Mouse (Mus musculus): ENCODE data around the gene Lrrc4. TPM values are rescaled to one million over a fixed set of nuclear protein-coding genes. Genes with fewer than 3 reads are reported as not detected.

The Lrrc4 gene
- polyA plus RNA-seq, 2 experiments: 0.61 to 0.99 TPM

DNA sequence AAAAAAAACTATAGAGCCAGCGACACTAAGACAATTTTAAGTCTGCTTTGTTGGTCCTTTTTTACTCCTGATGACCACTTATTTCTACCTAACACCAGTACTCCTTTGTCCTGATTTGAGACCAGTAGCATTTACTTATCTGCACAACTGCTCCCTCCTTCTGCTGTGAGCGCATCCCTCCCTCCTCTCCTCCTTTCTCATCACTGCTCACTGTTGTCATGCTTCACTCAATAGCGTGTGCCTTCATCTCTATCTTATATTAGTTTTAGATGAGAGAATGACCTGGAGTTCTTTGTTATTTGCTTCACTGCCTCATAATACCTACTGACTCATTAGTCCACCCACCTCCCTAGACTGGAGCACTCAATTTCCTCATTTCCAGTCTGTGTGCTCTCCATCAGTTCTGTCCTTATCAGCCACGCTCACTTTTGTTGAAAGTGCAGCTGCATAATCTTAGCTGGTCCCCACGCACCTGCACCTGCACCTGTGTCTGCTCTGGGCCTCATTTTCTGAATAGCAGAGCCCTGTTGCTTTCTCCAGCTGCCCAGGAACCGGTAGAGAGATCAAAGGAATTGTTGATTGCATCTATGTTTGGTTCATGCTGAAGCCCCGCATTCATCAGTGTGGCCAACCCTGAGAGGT lies 114.2 kb downstream of the Lrrc4 start:
- TF ChIP-seq POLR2A (IDR thresholded peaks at IDR 0.05; ENCODE audit: borderline replicate concordance, extremely low read depth, insufficient read depth, insufficient read length): no peak
- DNase-seq (ENCODE audit: low spot score): no peak
- no peak overlapping the region for H3K9ac ChIP-seq (ENCODE audit: low read depth, low read length, severe bottlenecking)
- H3K27me3 ChIP-seq (ENCODE audit: control insufficient read depth, insufficient read depth, low read length): no peaks in the 10 kb centered on the region
- no peak for ATAC-seq (ENCODE audit: low FRiP score, low read depth)
- H3K4me3 ChIP-seq (replicated peaks; ENCODE audit: low read length): no peak overlapping the region
- no peak overlapping the region for H3K4me2 ChIP-seq (replicated peaks; ENCODE audit: low read depth, low read length, severe bottlenecking)
- H3K9me3 ChIP-seq (ENCODE audit: control insufficient read depth, low read length): no peaks in the 10 kb centered on the region
- no peak overlapping the region for H3K27ac ChIP-seq (replicated peaks; ENCODE audit: low read depth, low read length)
- WGBS: 55% methylated on average over 7 of the region's 7 CpGs
- no peaks in the 10 kb centered on the region for H3K4me1 ChIP-seq (ENCODE audit: control insufficient read depth, insufficient read depth, low read length)
- peaks cover 4% of the 10 kb centered on the region; the same call in 1 of the 2 replicates for H3K36me3 ChIP-seq (ENCODE audit: control insufficient read depth, insufficient read depth, low read length)

DNA sequence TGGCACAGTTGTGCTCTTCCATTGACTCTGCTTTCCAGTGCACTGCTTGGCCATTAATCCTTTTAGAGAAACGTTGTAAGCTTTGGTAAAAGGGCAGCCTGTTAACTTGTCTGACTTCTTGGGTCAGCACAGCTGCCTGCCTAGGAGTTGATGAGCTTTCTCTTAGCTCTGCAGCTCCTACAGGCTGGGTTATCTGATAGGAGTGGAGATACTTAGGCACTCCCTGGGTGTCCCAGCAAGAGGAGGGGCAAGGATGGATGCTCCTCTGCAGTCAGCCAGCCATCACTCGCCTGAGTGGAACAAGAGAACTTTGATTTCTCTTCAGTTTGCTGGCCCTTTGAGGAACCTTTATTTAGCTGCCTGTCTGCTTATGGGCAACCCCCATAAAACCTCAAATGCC lies 121.5 kb downstream of the Lrrc4 start:
- TF ChIP-seq POLR2A (IDR thresholded peaks at IDR 0.05; ENCODE audit: borderline replicate concordance, extremely low read depth, insufficient read depth, insufficient read length): no peak
- H3K27me3 ChIP-seq (ENCODE audit: control insufficient read depth, insufficient read depth, low read length): no peaks in the 10 kb centered on the region
- peaks cover 9% of the 10 kb centered on the region for H3K4me1 ChIP-seq (ENCODE audit: control insufficient read depth, insufficient read depth, low read length)
- WGBS: 44% methylated on average over 2 of the region's 2 CpGs
- H3K4me3 ChIP-seq (replicated peaks; ENCODE audit: low read length): no peak overlapping the region
- H3K9ac ChIP-seq (ENCODE audit: low read depth, low read length, severe bottlenecking): no peak overlapping the region
- peaks cover 33% of the 10 kb centered on the region for H3K36me3 ChIP-seq (ENCODE audit: control insufficient read depth, insufficient read depth, low read length)
- H3K4me2 ChIP-seq (replicated peaks; ENCODE audit: low read depth, low read length, severe bottlenecking): no peak overlapping the region
- H3K27ac ChIP-seq (replicated peaks; ENCODE audit: low read depth, low read length): no peak overlapping the region
- H3K9me3 ChIP-seq (ENCODE audit: control insufficient read depth, low read length): no peaks in the 10 kb centered on the region
- ATAC-seq (ENCODE audit: low FRiP score, low read depth) (no peak), DNase-seq (ENCODE audit: low spot score) (no peak)

DNA sequence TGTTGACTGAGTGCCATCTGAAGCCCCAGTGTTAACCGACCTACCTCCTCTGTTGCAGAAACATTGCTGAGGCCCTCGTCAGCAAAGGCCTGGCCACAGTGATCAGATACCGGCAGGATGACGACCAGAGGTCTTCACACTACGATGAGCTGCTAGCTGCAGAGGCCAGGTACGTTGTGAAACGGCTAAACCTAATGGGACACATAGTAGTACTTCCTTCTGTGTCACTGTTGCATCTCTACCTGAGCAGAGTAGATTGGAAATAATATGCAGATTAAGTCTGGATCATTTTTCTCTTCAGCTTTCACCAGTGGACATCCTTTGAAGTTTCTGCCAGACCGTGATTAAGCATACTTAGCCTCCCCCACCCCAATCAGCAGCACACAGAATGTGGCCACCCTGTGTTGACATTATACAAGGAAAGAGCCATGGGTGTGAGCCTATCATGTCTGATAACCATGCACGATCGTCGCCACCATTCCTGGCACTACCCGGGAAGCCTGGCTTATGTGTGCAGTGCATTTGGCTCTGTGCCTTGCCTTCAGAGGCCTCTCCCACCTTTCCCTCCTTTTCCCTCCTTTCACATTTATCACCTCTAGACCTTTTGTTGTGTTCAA lies 124.5 kb downstream of the Lrrc4 start:
- no peak overlapping the region for H3K27ac ChIP-seq (replicated peaks; ENCODE audit: low read depth, low read length)
- no peak overlapping the region for H3K4me3 ChIP-seq (replicated peaks; ENCODE audit: low read length)
- H3K9ac ChIP-seq (ENCODE audit: low read depth, low read length, severe bottlenecking): no peak overlapping the region
- TF ChIP-seq POLR2A (IDR thresholded peaks at IDR 0.05; ENCODE audit: borderline replicate concordance, extremely low read depth, insufficient read depth, insufficient read length): no peak
- no peaks in the 10 kb centered on the region for H3K27me3 ChIP-seq (ENCODE audit: control insufficient read depth, insufficient read depth, low read length)
- H3K4me2 ChIP-seq (replicated peaks; ENCODE audit: low read depth, low read length, severe bottlenecking): no peak overlapping the region
- H3K9me3 ChIP-seq (ENCODE audit: control insufficient read depth, low read length): no peaks in the 10 kb centered on the region
- ATAC-seq (ENCODE audit: low FRiP score, low read depth) (no peak), DNase-seq (ENCODE audit: low spot score) (no peak)
- WGBS: 82% methylated on average over 12 of the region's 12 CpGs
- peaks cover 29% of the 10 kb centered on the region for H3K36me3 ChIP-seq (ENCODE audit: control insufficient read depth, insufficient read depth, low read length)
- peaks cover 11% of the 10 kb centered on the region for H3K4me1 ChIP-seq (ENCODE audit: control insufficient read depth, insufficient read depth, low read length)

DNA sequence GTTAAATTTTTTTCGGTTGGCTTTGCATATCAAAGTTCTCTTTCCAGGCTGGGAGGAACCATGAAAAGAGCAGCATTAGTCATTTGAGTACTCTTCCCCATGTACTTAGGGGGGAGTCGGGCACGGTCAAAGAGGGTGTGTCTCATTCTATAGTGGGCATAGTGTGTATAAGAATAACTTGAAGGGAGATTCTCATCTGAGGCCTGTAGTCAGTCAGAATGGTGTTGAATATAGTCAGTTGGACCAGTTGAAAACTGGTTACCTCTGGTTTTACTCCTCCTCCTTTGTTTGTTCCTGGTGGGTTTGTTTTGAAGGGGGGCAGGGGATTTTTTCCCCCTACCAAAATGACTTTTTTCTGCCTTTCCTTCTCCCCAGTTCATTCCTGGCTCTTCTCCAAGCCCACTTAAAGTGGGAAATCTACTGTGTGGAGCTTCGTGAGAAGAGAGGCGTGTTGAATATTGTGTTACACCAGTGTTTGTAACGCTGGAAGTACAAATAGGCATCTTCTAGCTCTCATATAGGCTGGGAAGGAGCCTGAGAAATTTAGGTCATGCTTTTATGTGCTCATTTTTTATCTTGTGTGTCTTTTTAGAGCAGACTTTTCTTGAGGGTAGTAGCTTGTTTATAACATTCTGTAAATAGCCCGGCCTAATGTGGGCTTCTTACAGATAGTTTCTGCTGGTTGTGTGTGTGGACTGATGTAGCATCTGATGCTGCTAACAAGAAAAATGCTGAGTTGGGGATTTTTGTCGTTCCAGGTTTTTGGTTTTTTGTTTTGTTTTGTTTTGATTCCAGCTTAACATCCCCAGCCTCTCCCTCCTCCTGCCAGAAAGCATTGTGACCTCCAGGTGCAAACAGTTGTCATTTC lies 125.2 kb downstream of the Lrrc4 start:
- H3K36me3 ChIP-seq (ENCODE audit: control insufficient read depth, insufficient read depth, low read length): peaks cover 29% of the 10 kb centered on the region
- ATAC-seq (ENCODE audit: low FRiP score, low read depth) (no peak), DNase-seq (ENCODE audit: low spot score) (no peak)
- no peak overlapping the region for H3K4me2 ChIP-seq (replicated peaks; ENCODE audit: low read depth, low read length, severe bottlenecking)
- H3K4me1 ChIP-seq (ENCODE audit: control insufficient read depth, insufficient read depth, low read length): peaks cover 11% of the 10 kb centered on the region
- 68% methylated on average over 8 of the region's 8 CpGs for WGBS
- TF ChIP-seq POLR2A (IDR thresholded peaks at IDR 0.05; ENCODE audit: borderline replicate concordance, extremely low read depth, insufficient read depth, insufficient read length): no peak
- H3K27ac ChIP-seq (replicated peaks; ENCODE audit: low read depth, low read length): no peak overlapping the region
- no peak overlapping the region for H3K4me3 ChIP-seq (replicated peaks; ENCODE audit: low read length)
- no peak overlapping the region for H3K9ac ChIP-seq (ENCODE audit: low read depth, low read length, severe bottlenecking)
- H3K9me3 ChIP-seq (ENCODE audit: control insufficient read depth, low read length): no peaks in the 10 kb centered on the region
- H3K27me3 ChIP-seq (ENCODE audit: control insufficient read depth, insufficient read depth, low read length): no peaks in the 10 kb centered on the region

DNA sequence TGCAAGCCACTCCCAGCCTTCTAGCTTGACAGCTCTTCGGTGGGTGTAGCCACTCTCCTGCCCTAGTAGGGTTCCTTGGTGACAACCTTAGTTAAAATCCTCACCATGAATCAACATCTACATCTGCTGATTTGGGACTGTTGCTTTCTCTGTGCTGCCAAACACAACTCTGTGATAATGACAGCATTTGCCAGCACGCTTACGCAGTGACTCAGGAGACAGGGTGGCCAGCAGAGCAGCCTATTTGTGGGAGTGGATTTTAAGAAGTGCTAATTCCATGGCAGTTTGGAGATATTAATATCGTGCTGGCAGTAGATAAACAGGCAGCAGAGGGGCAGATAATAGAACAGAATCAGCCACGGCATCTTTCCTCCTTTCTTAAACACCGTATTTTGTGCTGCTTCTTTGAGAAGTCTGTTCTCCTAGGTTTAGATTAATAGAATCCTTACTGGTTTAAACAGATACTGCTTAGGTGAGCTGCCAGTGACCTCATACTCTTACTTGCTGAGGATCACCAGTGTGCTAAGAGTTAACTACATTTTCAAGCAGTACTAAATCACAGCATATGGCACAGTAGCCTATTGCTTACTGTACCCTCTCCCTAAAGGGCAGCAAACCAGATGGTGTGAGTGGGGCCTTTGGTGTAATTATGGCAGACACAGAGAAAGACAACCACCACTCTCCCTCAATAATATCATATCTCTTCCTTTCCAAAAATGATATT lies 126.0 kb downstream of the Lrrc4 start:
- Histone ChIP-seq H3K27ac (replicated peaks; ENCODE audit: low read depth, low read length) (no peak overlapping the region), H3K9ac (ENCODE audit: low read depth, low read length, severe bottlenecking) (no peak overlapping the region), H3K4me3 (replicated peaks; ENCODE audit: low read length) (no peak overlapping the region), H3K9me3 (ENCODE audit: control insufficient read depth, low read length) (no peaks in the 10 kb centered on the region), H3K27me3 (ENCODE audit: control insufficient read depth, insufficient read depth, low read length) (no peaks in the 10 kb centered on the region), H3K4me1 (ENCODE audit: control insufficient read depth, insufficient read depth, low read length) (peaks cover 11% of the 10 kb centered on the region), H3K36me3 (ENCODE audit: control insufficient read depth, insufficient read depth, low read length) (peaks cover 33% of the 10 kb centered on the region), H3K4me2 (replicated peaks; ENCODE audit: low read depth, low read length, severe bottlenecking) (no peak overlapping the region)
- ATAC-seq (ENCODE audit: low FRiP score, low read depth) (no peak), DNase-seq (ENCODE audit: low spot score) (no peak)
- WGBS: 84% methylated on average over 6 of the region's 6 CpGs
- no peak for TF ChIP-seq POLR2A (IDR thresholded peaks at IDR 0.05; ENCODE audit: borderline replicate concordance, extremely low read depth, insufficient read depth, insufficient read length)

Measured in limb, embryonic 14.5 days (tissue).